Mouse (Mus musculus): Measurements from ENCODE around the gene Abca5. TPM values are rescaled to one million over a fixed set of nuclear protein-coding genes. Genes with fewer than 3 reads are reported as not detected.
"Not testable (repeated sequence)": the region's sequence is repeated elsewhere in the genome, so short reads cannot be mapped to it uniquely, and the experiment has no call there.

Gene Abca5
- polyA plus RNA-seq, 1 experiment from 2014 or later = 8.4 TPM

- Histone ChIP-seq H3K9ac (replicated peaks; ENCODE audit: low read depth, low read length) (no peak overlapping the region), H3K4me3 (replicated peaks; ENCODE audit: low read length) (no peak overlapping the region), H3K9me3 (ENCODE audit: control insufficient read depth, low read length) (no peaks in the 10 kb centered on the region), H3K4me2 (ENCODE audit: low read length) (no peak overlapping the region), H3K27ac (ENCODE audit: low read length) (no peak overlapping the region), H3K27me3 (replicated peaks; ENCODE audit: control insufficient read depth, insufficient read depth, low read length) (no peaks in the 10 kb centered on the region), H3K36me3 (ENCODE audit: control insufficient read depth, insufficient read depth) (no peaks in the 10 kb centered on the region), H3K4me1 (replicated peaks; ENCODE audit: control insufficient read depth, insufficient read depth, low read length) (no peaks in the 10 kb centered on the region)
- WGBS = 95% methylated on average over 13 of the region's 13 CpGs
- no peak for ATAC-seq
These were observed 30.1 kb upstream of the Abca5 start for GRCm38 (mm10) chr11:110367638-110368037.

DNA sequence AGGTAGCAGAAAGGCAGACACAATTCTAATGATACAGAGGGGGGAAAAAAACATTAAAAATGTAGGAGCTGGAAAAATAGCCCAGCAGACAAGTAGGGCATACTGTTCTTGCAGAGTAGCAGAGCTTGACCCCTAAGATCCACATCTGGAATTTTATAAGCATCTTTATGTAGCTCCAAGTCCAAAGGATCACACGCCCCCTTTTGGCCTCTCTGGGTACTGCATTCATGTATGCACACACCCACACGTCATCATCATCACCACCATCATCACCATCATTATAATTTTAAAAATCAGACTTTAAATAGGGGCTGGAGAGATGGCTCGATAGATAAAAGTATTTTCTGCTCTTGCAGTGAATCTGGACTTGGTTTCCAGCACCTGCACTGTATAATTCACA lies 29.4 kb upstream of the Abca5 start:
- no peaks in the 10 kb centered on the region for H3K27me3 ChIP-seq (replicated peaks; ENCODE audit: control insufficient read depth, insufficient read depth, low read length)
- H3K4me1 ChIP-seq (replicated peaks; ENCODE audit: control insufficient read depth, insufficient read depth, low read length) = no peaks in the 10 kb centered on the region
- H3K4me2 ChIP-seq (ENCODE audit: low read length) = no peak overlapping the region
- no peaks in the 10 kb centered on the region for H3K36me3 ChIP-seq (ENCODE audit: control insufficient read depth, insufficient read depth)
- 78% methylated on average over 3 of the region's 3 CpGs for WGBS
- no peak overlapping the region for H3K4me3 ChIP-seq (replicated peaks; ENCODE audit: low read length)
- H3K9me3 ChIP-seq (ENCODE audit: control insufficient read depth, low read length) = no peaks in the 10 kb centered on the region
- no peak overlapping the region for H3K9ac ChIP-seq (replicated peaks; ENCODE audit: low read depth, low read length)
- no peak for ATAC-seq
- no peak overlapping the region for H3K27ac ChIP-seq (ENCODE audit: low read length)

DNA sequence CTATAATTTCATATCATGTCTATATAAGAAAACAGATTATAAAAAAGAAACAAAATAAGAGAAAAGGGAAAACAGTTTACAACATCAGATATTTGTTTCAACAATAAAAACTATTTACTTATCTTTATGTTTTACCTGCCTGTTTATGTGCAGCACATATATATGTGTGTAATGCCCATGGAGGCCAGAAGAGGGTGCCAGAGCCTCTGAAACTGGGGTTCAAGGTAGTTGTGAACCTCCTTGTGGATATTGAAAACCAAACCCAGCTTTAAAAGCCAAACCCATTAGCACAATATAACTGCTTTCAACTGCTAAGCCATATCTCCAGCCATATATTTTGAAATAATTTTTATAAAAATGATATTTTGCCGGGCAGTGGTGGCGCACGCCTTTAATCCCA lies 27.5 kb upstream of the Abca5 start:
- no peaks in the 10 kb centered on the region for H3K4me1 ChIP-seq (replicated peaks; ENCODE audit: control insufficient read depth, insufficient read depth, low read length)
- no peaks in the 10 kb centered on the region for H3K27me3 ChIP-seq (replicated peaks; ENCODE audit: control insufficient read depth, insufficient read depth, low read length)
- H3K27ac ChIP-seq (ENCODE audit: low read length) = no peak overlapping the region
- H3K9me3 ChIP-seq (ENCODE audit: control insufficient read depth, low read length) = no peaks in the 10 kb centered on the region
- H3K4me3 ChIP-seq (replicated peaks; ENCODE audit: low read length) = no peak overlapping the region
- no peaks in the 10 kb centered on the region for H3K36me3 ChIP-seq (ENCODE audit: control insufficient read depth, insufficient read depth)
- no peak for ATAC-seq
- WGBS = 74% methylated on average over 3 of the region's 3 CpGs
- no peak overlapping the region for H3K9ac ChIP-seq (replicated peaks; ENCODE audit: low read depth, low read length)
- no peak overlapping the region for H3K4me2 ChIP-seq (ENCODE audit: low read length)

- Histone ChIP-seq H3K9me3 (ENCODE audit: control insufficient read depth, low read length) (0 out of 2 replicates have a peak, but pooled peaks cover 2% of the 10 kb centered on the region), H3K27ac (ENCODE audit: low read length) (no peak overlapping the region), H3K4me2 (ENCODE audit: low read length) (no peak overlapping the region), H3K36me3 (ENCODE audit: control insufficient read depth, insufficient read depth) (no peaks in the 10 kb centered on the region), H3K27me3 (replicated peaks; ENCODE audit: control insufficient read depth, insufficient read depth, low read length) (no peaks in the 10 kb centered on the region), H3K4me1 (replicated peaks; ENCODE audit: control insufficient read depth, insufficient read depth, low read length) (no peaks in the 10 kb centered on the region), H3K4me3 (replicated peaks; ENCODE audit: low read length) (no peak overlapping the region), H3K9ac (replicated peaks; ENCODE audit: low read depth, low read length) (no peak overlapping the region)
- no peak for ATAC-seq
- WGBS = 74% methylated on average over 16 of the region's 16 CpGs
These were observed 20.4 kb upstream of the Abca5 start for GRCm38 (mm10) chr11:110357756-110358551.

DNA sequence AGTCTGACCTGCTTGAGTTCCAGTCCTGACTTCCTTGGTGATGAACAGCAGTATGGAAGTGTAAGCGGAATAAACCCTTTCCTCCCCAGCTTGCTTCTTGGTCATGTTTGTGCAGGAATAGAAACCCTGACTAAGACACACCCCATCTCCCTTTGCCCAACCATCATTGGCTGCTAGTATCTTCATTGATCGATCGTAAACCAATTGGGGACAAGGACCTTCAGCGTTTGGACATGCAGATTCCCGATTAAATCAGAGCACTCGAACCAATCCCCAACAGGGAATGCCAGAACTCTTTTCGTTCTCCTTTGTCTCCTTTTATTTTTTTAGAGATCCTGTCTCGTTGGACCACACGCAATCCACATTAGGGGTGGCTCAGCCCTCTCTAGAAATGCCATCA lies 17.6 kb upstream of the Abca5 start:
- not testable (repeated sequence) for H3K9me3 ChIP-seq (ENCODE audit: control insufficient read depth, low read length); H3K36me3 ChIP-seq (ENCODE audit: control insufficient read depth, insufficient read depth); H3K4me1 ChIP-seq (replicated peaks; ENCODE audit: control insufficient read depth, insufficient read depth, low read length); H3K4me2 ChIP-seq (ENCODE audit: low read length); H3K4me3 ChIP-seq (replicated peaks; ENCODE audit: low read length); H3K9ac ChIP-seq (replicated peaks; ENCODE audit: low read depth, low read length); H3K27ac ChIP-seq (ENCODE audit: low read length); H3K27me3 ChIP-seq (replicated peaks; ENCODE audit: control insufficient read depth, insufficient read depth, low read length); ATAC-seq
- 86% methylated on average over 9 of the region's 9 CpGs for WGBS

- Histone ChIP-seq H3K4me3 (replicated peaks; ENCODE audit: low read length) (no peak overlapping the region), H3K27me3 (replicated peaks; ENCODE audit: control insufficient read depth, insufficient read depth, low read length) (no peaks in the 10 kb centered on the region), H3K4me2 (ENCODE audit: low read length) (no peak overlapping the region), H3K27ac (ENCODE audit: low read length) (no peak overlapping the region), H3K9me3 (ENCODE audit: control insufficient read depth, low read length) (no peaks in the 10 kb centered on the region), H3K4me1 (replicated peaks; ENCODE audit: control insufficient read depth, insufficient read depth, low read length) (no peaks in the 10 kb centered on the region), H3K9ac (replicated peaks; ENCODE audit: low read depth, low read length) (no peak overlapping the region), H3K36me3 (ENCODE audit: control insufficient read depth, insufficient read depth) (no peaks in the 10 kb centered on the region)
- ATAC-seq = no peak
- WGBS = 88% methylated on average over 9 of the region's 9 CpGs
These were observed 16.7 kb upstream of the Abca5 start for GRCm38 (mm10) chr11:110354261-110354660.

- H3K27me3 ChIP-seq (replicated peaks; ENCODE audit: control insufficient read depth, insufficient read depth, low read length) = no peaks in the 10 kb centered on the region
These were observed 10.7 kb upstream of the Abca5 start for GRCm38 (mm10) chr11:110348170-110348569.

GRCm38 (mm10) chr11:110347768-110348167 lies 10.3 kb upstream of the Abca5 start:
- no peak overlapping the region for H3K4me3 ChIP-seq (replicated peaks; ENCODE audit: low read length)
- no peak overlapping the region for H3K4me2 ChIP-seq (ENCODE audit: low read length)
- no peaks in the 10 kb centered on the region for H3K36me3 ChIP-seq (ENCODE audit: control insufficient read depth, insufficient read depth)
- no peaks in the 10 kb centered on the region for H3K27me3 ChIP-seq (replicated peaks; ENCODE audit: control insufficient read depth, insufficient read depth, low read length)
- H3K4me1 ChIP-seq (replicated peaks; ENCODE audit: control insufficient read depth, insufficient read depth, low read length) = no peaks in the 10 kb centered on the region
- H3K27ac ChIP-seq (ENCODE audit: low read length) = no peak overlapping the region
- no peak overlapping the region for H3K9ac ChIP-seq (replicated peaks; ENCODE audit: low read depth, low read length)
- WGBS = 64% methylated on average over 6 of the region's 6 CpGs
- no peak for ATAC-seq
- H3K9me3 ChIP-seq (ENCODE audit: control insufficient read depth, low read length) = no peaks in the 10 kb centered on the region

More at GRCm38 (mm10) chr11:110348170-110348569, 10.7 kb upstream of the Abca5 start:
- Histone ChIP-seq H3K4me1 (replicated peaks; ENCODE audit: control insufficient read depth, insufficient read depth, low read length) (no peaks in the 10 kb centered on the region), H3K4me3 (replicated peaks; ENCODE audit: low read length) (no peak overlapping the region), H3K9ac (replicated peaks; ENCODE audit: low read depth, low read length) (no peak overlapping the region), H3K36me3 (ENCODE audit: control insufficient read depth, insufficient read depth) (no peaks in the 10 kb centered on the region), H3K4me2 (ENCODE audit: low read length) (no peak overlapping the region), H3K27ac (ENCODE audit: low read length) (no peak overlapping the region), H3K9me3 (ENCODE audit: control insufficient read depth, low read length) (no peaks in the 10 kb centered on the region)
- ATAC-seq = no peak
- WGBS = 85% methylated on average over 2 of the region's 2 CpGs

GRCm38 (mm10) chr11:110336814-110337288 lies 665 bp downstream of the Abca5 start:
- under 1% methylated on average over 18 of the region's 18 CpGs for WGBS
- H3K9me3 ChIP-seq (ENCODE audit: control insufficient read depth, low read length) = no peaks in the 10 kb centered on the region
- ATAC-seq = peak; percentile 21
- H3K27me3 ChIP-seq (replicated peaks; ENCODE audit: control insufficient read depth, insufficient read depth, low read length) = no peaks in the 10 kb centered on the region
- peak overlapping the region; percentile 72 for H3K4me3 ChIP-seq (replicated peaks; ENCODE audit: low read length)
- peaks cover 4% of the 10 kb centered on the region for H3K4me1 ChIP-seq (replicated peaks; ENCODE audit: control insufficient read depth, insufficient read depth, low read length)
- peak overlapping the region; percentile 75 for H3K9ac ChIP-seq (replicated peaks; ENCODE audit: low read depth, low read length)
- peak overlapping the region; percentile 72 for H3K4me2 ChIP-seq (ENCODE audit: low read length)
- H3K36me3 ChIP-seq (ENCODE audit: control insufficient read depth, insufficient read depth) = no peaks in the 10 kb centered on the region
- peak overlapping the region; percentile 30; the same call in 1 of the 2 replicates for H3K27ac ChIP-seq (ENCODE audit: low read length)

Data from forebrain, embryonic 16.5 days (tissue).